Mouse (Mus musculus): ENCODE results near the gene Slc6a21. TPM values are rescaled to one million over a fixed set of nuclear protein-coding genes. Genes with fewer than 3 reads are reported as not detected.

Slc6a21 gene
- total and polyA plus RNA-seq, 3 experiments = not detected

- Histone ChIP-seq H3K9me3 (replicated peaks; ENCODE audit: low read length) (no peaks in the 10 kb centered on the region), H3K79me2 (replicated peaks; ENCODE audit: control insufficient read depth, extremely low read depth, insufficient read depth, poor library complexity, severe bottlenecking) (no peaks in the 10 kb centered on the region), H3K4me1 (ENCODE audit: control insufficient read depth in 1 of 2, insufficient read depth in 2 of 2) (peaks cover 0 to 5% of the 10 kb centered on the region in 2 experiments; a peak in 2 of 4 replicates), H3K27me3 (replicated peaks) (peaks cover 4% of the 10 kb centered on the region), H3K27ac (ENCODE audit: insufficient read depth, low read depth) (no peak overlapping the region), H3K36me3 (replicated peaks in 1 of 2; ENCODE audit: control insufficient read depth in 1 of 2, insufficient read depth in 1 of 2, low read length in 1 of 2) (no peaks in the 10 kb centered on the region), H3K9ac (ENCODE audit: insufficient read depth, low read depth) (no peak overlapping the region), H3K4me3 (replicated peaks in 1 of 3; ENCODE audit: low read depth in 2 of 3, low read length in 2 of 3, poor library complexity in 1 of 3) (no peak overlapping the region), H3K4me2 (ENCODE audit: insufficient read depth, low read depth, poor library complexity, severe bottlenecking) (no peak overlapping the region)
- no peak for DNase-seq (ENCODE audit: extremely low read depth)
- dilution Hi-C loops (cut with MboI; ENCODE audit: extremely low pct_ligation_motif_present, extremely low pct_unique_long_range_greater_than_20kb, low sequenced_read_pairs) = no loop called here
- TF ChIP-seq CTCF (conservative IDR thresholded peaks at IDR 0.05 in 1 of 2, IDR thresholded peaks at IDR 0.05 in 1 of 2; ENCODE audit: low read depth in 2 of 2, low read length in 2 of 2) (peak in 1 of 2 experiments; percentile 15; a peak in 1 of 4 replicates), MXI1 (IDR thresholded peaks at IDR 0.05; ENCODE audit: low read depth, low read length) (no peak)
- in situ Hi-C loops (cut with MboI; ENCODE audit: low pct_ligation_motif_present, low pct_unique_long_range_greater_than_20kb, low sequenced_read_pairs) = no loop called here
Measured at GRCm38 (mm10) chr7:45264348-45264747, 13.0 kb upstream of the Slc6a21 start.

GRCm38 (mm10) chr7:45265518-45265917 is 11.8 kb upstream of the Slc6a21 start:
- in situ Hi-C loops (cut with MboI; ENCODE audit: low pct_ligation_motif_present, low pct_unique_long_range_greater_than_20kb, low sequenced_read_pairs) (no loop called here), dilution Hi-C loops (cut with MboI; ENCODE audit: extremely low pct_ligation_motif_present, extremely low pct_unique_long_range_greater_than_20kb, low sequenced_read_pairs) (no loop called here)
- no peaks in the 10 kb centered on the region for H3K9me3 ChIP-seq (replicated peaks; ENCODE audit: low read length)
- peaks cover 0 to 5% of the 10 kb centered on the region in 2 experiments; a peak in 2 of 4 replicates for H3K4me1 ChIP-seq (ENCODE audit: control insufficient read depth in 1 of 2, insufficient read depth in 2 of 2)
- peaks cover 1% of the 10 kb centered on the region for H3K27me3 ChIP-seq (replicated peaks)
- no peak overlapping the region for H3K27ac ChIP-seq (ENCODE audit: insufficient read depth, low read depth)
- H3K79me2 ChIP-seq (replicated peaks; ENCODE audit: control insufficient read depth, extremely low read depth, insufficient read depth, poor library complexity, severe bottlenecking) = no peaks in the 10 kb centered on the region
- H3K4me3 ChIP-seq (replicated peaks in 1 of 3; ENCODE audit: low read depth in 2 of 3, low read length in 2 of 3, poor library complexity in 1 of 3) = no peak overlapping the region
- TF ChIP-seq EP300 (IDR thresholded peaks at IDR 0.05; ENCODE audit: low read length) (no peak), POLR2AphosphoS2 (IDR thresholded peaks at IDR 0.05; ENCODE audit: low read depth, low read length) (no peak), JUND (conservative IDR thresholded peaks at IDR 0.05; ENCODE audit: low read depth, low read length) (no peak), CHD2 (IDR thresholded peaks at IDR 0.05; ENCODE audit: low read length) (no peak), PAX5 (IDR thresholded peaks at IDR 0.05; ENCODE audit: low read length) (no peak), ETS1 (conservative IDR thresholded peaks at IDR 0.05; ENCODE audit: low read depth, low read length) (no peak), SIN3A (IDR thresholded peaks at IDR 0.05; ENCODE audit: low read length) (no peak), NRF1 (IDR thresholded peaks at IDR 0.05; ENCODE audit: low read depth, low read length) (no peak), ZKSCAN1 (IDR thresholded peaks at IDR 0.05; ENCODE audit: borderline replicate concordance, low read depth, low read length) (no peak), ELF1 (IDR thresholded peaks at IDR 0.05; ENCODE audit: low read depth, low read length) (no peak), CHD1 (IDR thresholded peaks at IDR 0.05; ENCODE audit: low read depth, low read length) (no peak), MAFK (IDR thresholded peaks at IDR 0.05; ENCODE audit: insufficient replicate concordance, low read length) (no peak), USF1 (IDR thresholded peaks at IDR 0.05; ENCODE audit: low read depth, low read length) (no peak), RAD21 (IDR thresholded peaks at IDR 0.05; ENCODE audit: low read depth, low read length) (no peak)
- no peaks in the 10 kb centered on the region for H3K36me3 ChIP-seq (replicated peaks in 1 of 2; ENCODE audit: control insufficient read depth in 1 of 2, insufficient read depth in 1 of 2, low read length in 1 of 2)
- H3K9ac ChIP-seq (ENCODE audit: insufficient read depth, low read depth) = no peak overlapping the region
- H3K4me2 ChIP-seq (ENCODE audit: insufficient read depth, low read depth, poor library complexity, severe bottlenecking) = no peak overlapping the region
- no peak for DNase-seq (ENCODE audit: extremely low read depth)
